Mouse (Mus musculus) myocyte (in vitro differentiated cells): ENCODE measurements around the gene Phf10. TPM values are rescaled to one million over a fixed set of nuclear protein-coding genes. Genes with fewer than 3 reads are reported as not detected.
"Not testable (repeated sequence)": the region's sequence is repeated elsewhere in the genome, so short reads cannot be mapped to it uniquely, and the experiment has no call there.

Experiments
- H3K27me3 ChIP-seq: one replicate; pipeline ENCODE4 v1.6.1; 2011; ENCODE audit not compliant: control insufficient read depth, insufficient read depth, insufficient read length
- H3K36me3 ChIP-seq: one replicate; pipeline ENCODE4 v1.6.1; 2011; ENCODE audit not compliant: control insufficient read depth, insufficient read depth
- H3K4me2 ChIP-seq: one replicate; pipeline ENCODE4 v1.6.1; 2011; ENCODE audit warnings: low read depth, control low read depth
- H3K4me3 ChIP-seq: one replicate; pipeline ENCODE4 v1.5.1; 2011; ENCODE audit warnings: mild to moderate bottlenecking, control low read depth, moderate library complexity
- H3K79me2 ChIP-seq: one replicate; pipeline ENCODE4 v1.6.1; 2011; ENCODE audit not compliant: control insufficient read depth, insufficient read depth
- H3ac ChIP-seq: one replicate; pipeline ENCODE4 v1.6.1; 2011; ENCODE audit not compliant: control insufficient read depth, insufficient read length
- POLR2A ChIP-seq: IDR thresholded peaks from one replicate; pipeline ENCODE4 v1.6.1; 2011; ENCODE audit warnings: low read depth, mild to moderate bottlenecking, control low read depth, moderate library complexity; ENCODE audit not compliant: insufficient read length
- POLR2AphosphoS2 ChIP-seq: IDR thresholded peaks from one replicate; pipeline ENCODE4 v1.6.1; 2011; ENCODE audit warnings: low read depth, control low read depth; ENCODE audit not compliant: insufficient read length
- polyA plus RNA-seq: library from polyadenylated mRNA; unstranded; fragments of >200 nt; fragmentation: generic; extraction: Trizol; gene quantifications from one replicate; pipeline ENCODE4 v1.2.1, GENCODE M21; 2012; ENCODE audit warnings: missing spikeins

The Phf10 gene
- polyA plus RNA-seq: 216 TPM

- peak within 1 kb of the TSS; percentile 61 for H3K4me3 ChIP-seq
- TF ChIP-seq POLR2AphosphoS2 (peak; percentile 61), POLR2A (peak; percentile 71)
- H3K79me2 ChIP-seq: peaks cover 45% of the 10 kb centered on the region
- H3K36me3 ChIP-seq: peaks cover 28% of the 10 kb centered on the region
- peak within 1 kb of the TSS; percentile 100 for H3ac ChIP-seq
- peak within 1 kb of the TSS; percentile 80 for H3K4me2 ChIP-seq
- H3K27me3 ChIP-seq: not testable (repeated sequence)
Measured at GRCm38 (mm10) chr17:14960951-14961556, at the start of gene Phf10. Gene Phf10 (minus strand): TSS chr17:14961273.

GRCm38 (mm10) chr17:15009706-15010413, 48.8 kb upstream of the Phf10 start, which contains the start of gene Gm3435:
Gene Gm3435 (plus strand): TSS chr17:15010176.
- H3K79me2 ChIP-seq, H3ac ChIP-seq, H3K27me3 ChIP-seq, H3K4me3 ChIP-seq, H3K4me2 ChIP-seq, H3K36me3 ChIP-seq: not testable (repeated sequence)

GRCm38 (mm10) chr17:15009088-15009487, 48.0 kb upstream of the Phf10 start:
- H3K4me3 ChIP-seq, H3K36me3 ChIP-seq, H3K79me2 ChIP-seq, H3K4me2 ChIP-seq, H3ac ChIP-seq, H3K27me3 ChIP-seq: not testable (repeated sequence)

GRCm38 (mm10) chr17:15000047-15000446, 39.0 kb upstream of the Phf10 start:
- H3K36me3 ChIP-seq, H3K4me3 ChIP-seq, H3K79me2 ChIP-seq, H3K27me3 ChIP-seq, H3K4me2 ChIP-seq, H3ac ChIP-seq: not testable (repeated sequence)

GRCm38 (mm10) chr17:14994140-14994539, 33.1 kb upstream of the Phf10 start:
- H3K27me3 ChIP-seq, H3ac ChIP-seq, H3K4me3 ChIP-seq, H3K36me3 ChIP-seq, H3K4me2 ChIP-seq, H3K79me2 ChIP-seq: not testable (repeated sequence)

- not testable (repeated sequence) for H3K4me3 ChIP-seq, H3K27me3 ChIP-seq, H3ac ChIP-seq, H3K36me3 ChIP-seq, H3K79me2 ChIP-seq, H3K4me2 ChIP-seq
Measured at GRCm38 (mm10) chr17:14993139-14993832, 32.2 kb upstream of the Phf10 start.

- not testable (repeated sequence) for H3K4me3 ChIP-seq, H3K36me3 ChIP-seq
Measured at GRCm38 (mm10) chr17:14992522-14993138, 31.6 kb upstream of the Phf10 start.

GRCm38 (mm10) chr17:14990116-14990702, 29.1 kb upstream of the Phf10 start:
- not testable (repeated sequence) for H3ac ChIP-seq, H3K36me3 ChIP-seq, H3K79me2 ChIP-seq, H3K4me3 ChIP-seq, H3K27me3 ChIP-seq
- peak overlapping the region; percentile 65 for H3K4me2 ChIP-seq

More at GRCm38 (mm10) chr17:14992522-14993138, 31.6 kb upstream of the Phf10 start:
- not testable (repeated sequence) for H3K4me2 ChIP-seq, H3K27me3 ChIP-seq, H3ac ChIP-seq, H3K79me2 ChIP-seq

- not testable (repeated sequence) for H3K4me2 ChIP-seq, H3K79me2 ChIP-seq, H3ac ChIP-seq, H3K4me3 ChIP-seq, H3K27me3 ChIP-seq, H3K36me3 ChIP-seq
Measured at GRCm38 (mm10) chr17:14978362-14979038, 17.4 kb upstream of the Phf10 start, which contains the start of the genes 9030025P20Rik and Gm3417. Gene 9030025P20Rik (plus strand): TSS chr17:14978468. Gene Gm3417 (minus strand): TSS chr17:14978790.

- not testable (repeated sequence) for H3K79me2 ChIP-seq, H3K4me3 ChIP-seq, H3ac ChIP-seq, H3K36me3 ChIP-seq, H3K27me3 ChIP-seq, H3K4me2 ChIP-seq
Measured at GRCm38 (mm10) chr17:14977718-14978361, 16.8 kb upstream of the Phf10 start.

GRCm38 (mm10) chr17:14968373-14968913, 7.4 kb upstream of the Phf10 start:
- H3K36me3 ChIP-seq, H3ac ChIP-seq, H3K79me2 ChIP-seq, H3K4me2 ChIP-seq, H3K4me3 ChIP-seq, H3K27me3 ChIP-seq: not testable (repeated sequence)
